Mouse (Mus musculus): Measurements from ENCODE around the gene Plcxd1. TPM values are rescaled to one million over a fixed set of nuclear protein-coding genes. Genes with fewer than 3 reads are reported as not detected.

The Plcxd1 gene
- total and polyA plus RNA-seq, 3 experiments, result 0.64 TPM; not detected in 2

- 86% methylated on average over 5 of the region's 5 CpGs for WGBS
- no peak overlapping the region for H3K27ac ChIP-seq
- peaks cover 2% of the 10 kb centered on the region for H3K79me2 ChIP-seq (replicated peaks; ENCODE audit: control insufficient read depth, insufficient read depth, low read length)
- intact Hi-C loops (cut with DNase I), result no loop called here
- no peaks in the 10 kb centered on the region; the same call in 1 of the 2 replicates for H3K36me3 ChIP-seq (ENCODE audit: control insufficient read depth, insufficient read depth, low read length)
- H3K9ac ChIP-seq (ENCODE audit: low read depth, low read length), result no peak overlapping the region
- DNase-seq, result no peak
- H3K4me1 ChIP-seq (ENCODE audit: control insufficient read depth, insufficient read depth, low read length), result no peaks in the 10 kb centered on the region
- TF ChIP-seq EP300 (IDR thresholded peaks at IDR 0.05; ENCODE audit: insufficient read depth, low read depth, low read length) (no peak), POLR2A (IDR thresholded peaks at IDR 0.05; ENCODE audit: insufficient read depth, low read depth, low read length) (no peak), CTCF (IDR thresholded peaks at IDR 0.05) (peak; percentile 64)
- H3K27me3 ChIP-seq (ENCODE audit: control insufficient read depth, insufficient read depth, low read length), result no peaks in the 10 kb centered on the region
- no peak overlapping the region for H3K4me3 ChIP-seq
These were observed 43.2 kb downstream of the Plcxd1 start for GRCm38 (mm10) chr5:110143007-110143406.

Other genes with a start within 250 kb of the Plcxd1 start
- gene Gm15446, start 176.6 kb upstream of the Plcxd1 start, total RNA-seq (2021), result 1 to 10 TPM; 2.9 to 3.1 TPM
- 1.2 and 2.0 TPM in 2 replicates for gene Gm15446, start 176.6 kb upstream of the Plcxd1 start, polyA plus RNA-seq (2012; rRNA removed)
- 1 to 10 TPM; 6.6 to 7.6 TPM for gene Zfp932, start 103.4 kb upstream of the Plcxd1 start, total RNA-seq (2021)
- gene Zfp932, start 103.4 kb upstream of the Plcxd1 start, polyA plus RNA-seq (2012; rRNA removed), result 2.5 and 7.7 TPM in 2 replicates
- gene Gm17655, start 27.5 kb upstream of the Plcxd1 start, total RNA-seq (2021), result 1 to 10 TPM in 1 of 2 experiments, under 1 TPM in 1; 0.98 to 3.1 TPM
- gene Gm17655, start 27.5 kb upstream of the Plcxd1 start, polyA plus RNA-seq (2012; rRNA removed), result 0.12 and 0.53 TPM in 2 replicates
- not detected for gene Gm35315, start 5.5 kb upstream of the Plcxd1 start, total RNA-seq (2021)
- 0.06 TPM in 1 of 2 replicates, not detected in the other for gene Gm35315, start 5.5 kb upstream of the Plcxd1 start, polyA plus RNA-seq (2012; rRNA removed)
- gene Gtpbp6, start 8.2 kb downstream of the Plcxd1 start, total RNA-seq (2021), result 10 to 100 TPM; 26.0 to 27.3 TPM
- gene Gtpbp6, start 8.2 kb downstream of the Plcxd1 start, polyA plus RNA-seq (2012; rRNA removed), result 33.5 and 36.6 TPM in 2 replicates
- gene Zfp605, start 10.1 kb downstream of the Plcxd1 start, total RNA-seq (2021), result 1 to 10 TPM; 2.2 to 3.3 TPM
- 0.68 and 1.2 TPM in 2 replicates for gene Zfp605, start 10.1 kb downstream of the Plcxd1 start, polyA plus RNA-seq (2012; rRNA removed)
- 10 to 100 TPM; 11.3 to 14.5 TPM for gene Chfr, start 35.9 kb downstream of the Plcxd1 start, total RNA-seq (2021)
- 16.2 and 21.7 TPM in 2 replicates for gene Chfr, start 35.9 kb downstream of the Plcxd1 start, polyA plus RNA-seq (2012; rRNA removed)
- 10 to 100 TPM; 47.2 to 53.6 TPM for gene Golga3, start 76.7 kb downstream of the Plcxd1 start, total RNA-seq (2021)
- 9.8 and 18.8 TPM in 2 replicates for gene Golga3, start 76.7 kb downstream of the Plcxd1 start, polyA plus RNA-seq (2012; rRNA removed)
- gene Ankle2, start 131.0 kb downstream of the Plcxd1 start, total RNA-seq (2021), result 10 to 100 TPM; 27.5 to 32.7 TPM
- 6.7 and 10.0 TPM in 2 replicates for gene Ankle2, start 131.0 kb downstream of the Plcxd1 start, polyA plus RNA-seq (2012; rRNA removed)
- gene Pgam5, start 169.9 kb downstream of the Plcxd1 start, total RNA-seq (2021), result 10 to 100 TPM; 31.3 to 33.6 TPM
- gene Pgam5, start 169.9 kb downstream of the Plcxd1 start, polyA plus RNA-seq (2012; rRNA removed), result 20.9 and 29.3 TPM in 2 replicates
- gene Pxmp2, start 186.2 kb downstream of the Plcxd1 start, total RNA-seq (2021), result 100 to 1,000 TPM; 107 to 137 TPM
- 85.0 and 101 TPM in 2 replicates for gene Pxmp2, start 186.2 kb downstream of the Plcxd1 start, polyA plus RNA-seq (2012; rRNA removed)
- 1 to 10 TPM; 1.7 to 2.8 TPM for gene Pole, start 186.3 kb downstream of the Plcxd1 start, total RNA-seq (2021)
- 1.2 and 1.3 TPM in 2 replicates for gene Pole, start 186.3 kb downstream of the Plcxd1 start, polyA plus RNA-seq (2012; rRNA removed)
- not detected for gene P2rx2, start 243.2 kb downstream of the Plcxd1 start, total RNA-seq (2021)
- gene P2rx2, start 243.2 kb downstream of the Plcxd1 start, polyA plus RNA-seq (2012; rRNA removed), result 0.12 TPM in 1 of 2 replicates, not detected in the other
- not detected for gene Lrcol1, start 244.8 kb downstream of the Plcxd1 start, total RNA-seq (2021)
- gene Lrcol1, start 244.8 kb downstream of the Plcxd1 start, polyA plus RNA-seq (2012; rRNA removed), result not detected in 2 replicates

Data from heart, adult 2 months (tissue).